21 mouse cellular contexts compared by ENCODE assay signal in the genomic region with DNA sequence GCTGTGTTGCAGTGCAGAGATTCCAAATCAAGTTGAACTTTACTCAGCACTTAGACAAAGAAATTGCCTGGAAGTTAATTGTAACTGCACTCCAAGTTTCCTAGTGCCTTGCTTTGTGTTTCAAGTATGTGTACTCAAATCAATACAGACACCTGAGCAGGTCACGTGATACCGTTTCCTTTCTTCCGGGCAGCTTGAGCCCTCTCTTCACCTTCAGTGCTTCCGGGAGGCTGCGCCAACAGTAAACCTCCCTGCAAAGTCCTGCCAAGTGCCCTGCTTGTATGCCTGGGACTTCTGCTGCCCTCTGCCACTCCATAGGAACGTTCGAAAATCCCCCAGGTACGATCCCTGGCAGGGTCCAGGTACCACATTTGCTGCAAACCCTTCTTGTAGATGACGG.
A peak's percentile ranks its signal among the peaks of the same experiment; 100 is the strongest.
DNase-seq lines count a peak whose midpoint lies in the region; ATAC-seq and TF ChIP-seq lines count a peak whose summit lies in the region.
"Had no signal": no experiment of that assay in that cellular context is flagged by ENCODE, and none has a peak within 500 bp of the region (broad histone marks: within the 10 kb centered on the region; RNA-seq: fewer than 3 reads in every experiment).

No protein-coding gene starts in this region.

- WGBS in lung, adult 2 months, result 72% methylated on average over 9 of the region's 9 CpGs
- 82% methylated on average over 9 of the region's 9 CpGs for WGBS in midbrain, embryonic 13.5 days

- H3K4me1 ChIP-seq in lung, adult 2 months (ENCODE audit: control insufficient read depth, insufficient read depth, low read length), result no peaks in the 10 kb centered on the region
- no peaks in the 10 kb centered on the region for H3K4me1 ChIP-seq in midbrain, embryonic 13.5 days (replicated peaks)
- H3K4me1 ChIP-seq: kidney, embryonic 15.5 days; limb, embryonic 12.5 days; liver, embryonic 13.5 days had no signal

- no peak for TF ChIP-seq POLR2A in lung, adult 2 months (IDR thresholded peaks at IDR 0.05; ENCODE audit: borderline replicate concordance, extremely low read depth, low read depth, low read length)

- H3K4me2 ChIP-seq in midbrain, embryonic 13.5 days (replicated peaks), result no peak overlapping the region
- H3K4me2 ChIP-seq: heart, embryonic 11.5 days; hindbrain, embryonic 14.5 days; kidney, embryonic 15.5 days; limb, embryonic 12.5 days; liver, embryonic 13.5 days had no signal

- no peak overlapping the region for H3K27ac ChIP-seq in midbrain, embryonic 13.5 days
- H3K27ac ChIP-seq: hindbrain, embryonic 14.5 days; kidney, embryonic 15.5 days; limb, embryonic 12.5 days; liver, embryonic 13.5 days had no signal

- H3K36me3 ChIP-seq in midbrain, embryonic 13.5 days, result no peaks in the 10 kb centered on the region
- H3K36me3 ChIP-seq: kidney, embryonic 15.5 days; limb, embryonic 12.5 days; liver, embryonic 13.5 days had no signal

- H3K27me3 ChIP-seq in midbrain, embryonic 13.5 days, result no peaks in the 10 kb centered on the region
- H3K27me3 ChIP-seq: kidney, embryonic 15.5 days; limb, embryonic 12.5 days; liver, embryonic 13.5 days had no signal

- DNase-seq in cerebellum, postnatal 4 days (ENCODE audit: low spot score in 2 of 2), result no peak
- peak; percentile 25 for DNase-seq in cerebellum, adult 8-10 months
- peak; percentile 54 for DNase-seq in lung, adult 2 months
- DNase-seq in lung, postnatal 36 days, result peak; percentile 84
- no peak for DNase-seq in layer of hippocampus, postnatal 14 days (ENCODE audit: low spot score in 2 of 2)
- no peak for DNase-seq in kidney, postnatal 36 days
- DNase-seq: adrenal gland, postnatal 36 days; heart, postnatal 14 days; liver, embryonic 13.5 days; right cerebral cortex, postnatal 14 days; thymus, postnatal 25 days had no signal

- peak; percentile 54; the same call in 1 of the 2 replicates for ATAC-seq in cerebellum, adult (ENCODE audit: insufficient number of reproducible peaks, low FRiP score, low TSS enrichment)
- ATAC-seq in midbrain, embryonic 13.5 days, result no peak
- ATAC-seq: CD4-positive, CD25-positive, alpha-beta regulatory T cell, adult 4 months; forebrain, embryonic 14.5 days; intestine, embryonic 16.5 days; midbrain, embryonic 16.5 days had no signal

- no peaks in the 10 kb centered on the region for H3K9me3 ChIP-seq in midbrain, embryonic 13.5 days
- H3K9me3 ChIP-seq: kidney, embryonic 15.5 days; liver, embryonic 13.5 days had no signal

- TF ChIP-seq CTCF in lung, adult 2 months (IDR thresholded peaks at IDR 0.05; ENCODE audit: insufficient read depth, low read length), result no peak

- H3K9ac ChIP-seq in midbrain, embryonic 13.5 days (replicated peaks), result no peak overlapping the region
- H3K9ac ChIP-seq: hindbrain, embryonic 14.5 days; kidney, embryonic 15.5 days; limb, embryonic 12.5 days; liver, embryonic 13.5 days had no signal

- no peak overlapping the region for H3K4me3 ChIP-seq in lung, adult 2 months (replicated peaks; ENCODE audit: extremely low read depth, low read depth, low read length)
- no peak overlapping the region for H3K4me3 ChIP-seq in midbrain, embryonic 13.5 days (replicated peaks)
- H3K4me3 ChIP-seq: kidney, embryonic 15.5 days; limb, embryonic 12.5 days; liver, embryonic 13.5 days had no signal

Comparison
In these comparisons a context has a peak if more than half of its experiments do, and no peak if none do; other contexts are left out.
1. DNase-seq: peak in cerebellum, adult 8-10 months (single experiment), lung, adult 2 months (single experiment) and lung, postnatal 36 days (single experiment); none in cerebellum, postnatal 4 days (0 of 2), layer of hippocampus, postnatal 14 days (0 of 2) and kidney, postnatal 36 days (0 of 2).